Mouse (Mus musculus): ENCODE data around the gene Gls.

The Gls gene

DNA sequence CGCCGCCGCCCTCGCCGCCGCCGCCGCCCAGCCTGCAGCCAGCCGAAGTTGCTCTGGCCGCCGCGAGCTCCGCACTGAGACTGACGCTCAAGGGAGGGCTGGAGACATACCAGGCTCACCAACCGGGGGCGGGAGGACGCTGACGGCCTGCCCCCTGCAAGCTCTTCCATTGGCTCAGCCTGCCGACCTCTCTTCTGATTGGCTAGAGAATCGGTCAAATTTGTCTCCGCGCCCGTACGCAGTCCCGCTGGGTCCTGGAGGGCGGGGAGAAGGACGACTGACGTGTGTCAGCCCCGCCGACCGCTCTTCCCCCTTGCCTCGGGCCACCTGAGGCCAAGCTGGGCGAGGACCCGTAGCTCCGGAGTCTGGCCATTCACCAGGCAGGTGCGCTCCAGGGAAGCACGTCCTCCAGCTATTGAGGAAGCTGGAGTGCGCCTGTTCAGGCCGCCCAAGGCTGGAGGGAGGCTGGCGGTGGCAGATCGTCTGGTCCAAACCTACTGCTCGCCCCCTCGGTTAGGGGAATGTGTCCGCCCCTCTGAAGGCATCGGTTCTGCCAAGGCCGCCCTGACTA, at the start of gene Gls:
Gene Gls (minus strand): TSS at position 90 of the 571 bp plus-strand sequence.
- peak; percentile 99 for DNase-seq (ENCODE audit: low read depth)

DNA sequence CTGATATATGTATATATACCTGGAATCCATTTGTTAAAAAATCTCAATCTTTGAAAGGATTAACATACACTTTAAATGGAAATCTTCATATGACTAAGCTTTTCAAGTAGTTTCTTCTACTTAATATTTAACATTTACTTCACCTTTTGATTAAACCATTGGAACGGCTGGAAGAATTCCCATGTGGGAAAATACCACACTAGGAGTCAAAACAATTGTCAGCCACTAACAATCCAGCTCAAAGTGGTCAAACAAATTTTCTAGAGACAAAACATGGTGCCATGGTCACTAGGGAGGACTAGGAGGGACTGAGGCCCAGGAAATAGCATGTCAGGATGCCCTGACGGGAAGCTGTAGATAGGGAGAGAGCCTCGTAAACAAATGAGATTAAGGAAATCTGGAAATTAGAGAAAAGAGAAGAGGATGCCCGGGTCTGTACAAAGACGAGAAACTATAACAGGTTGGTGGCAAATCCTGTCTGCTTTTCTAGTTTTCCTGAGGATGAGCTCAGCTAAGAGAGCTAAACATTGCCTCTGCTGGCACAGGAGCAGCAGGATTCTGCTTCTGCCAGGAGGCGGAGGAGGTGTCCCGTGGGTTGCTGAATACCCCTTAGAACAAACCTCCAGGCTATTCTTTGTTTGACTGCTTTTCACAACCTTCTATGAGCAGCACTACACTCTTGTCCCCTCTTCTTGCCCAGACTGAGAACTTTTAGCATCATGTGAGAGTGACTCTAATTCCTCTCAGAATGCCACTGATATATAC, 47.0 kb upstream of the Gls start:
- DNase-seq (ENCODE audit: low read depth): no peak

DNA sequence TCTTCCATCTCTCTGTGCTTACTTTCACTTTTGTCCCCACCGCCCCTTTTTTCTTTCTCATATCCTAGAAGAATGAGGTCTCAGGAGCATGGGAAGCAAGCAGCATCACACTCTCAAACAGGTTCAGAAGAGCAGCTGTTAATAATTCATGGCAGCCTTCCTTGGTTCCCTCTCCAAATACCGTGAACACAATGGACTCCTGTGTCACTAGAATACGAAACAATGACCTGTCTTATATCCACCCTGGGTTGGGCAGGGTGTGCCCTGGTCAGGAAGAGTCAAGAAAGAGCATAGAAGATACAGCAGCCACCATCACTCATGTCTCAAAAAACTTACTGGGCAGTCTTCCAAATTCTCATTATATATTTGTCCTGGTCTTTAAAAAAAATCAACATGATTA, 46.3 kb upstream of the Gls start:
- DNase-seq (ENCODE audit: low read depth): no peak

DNA sequence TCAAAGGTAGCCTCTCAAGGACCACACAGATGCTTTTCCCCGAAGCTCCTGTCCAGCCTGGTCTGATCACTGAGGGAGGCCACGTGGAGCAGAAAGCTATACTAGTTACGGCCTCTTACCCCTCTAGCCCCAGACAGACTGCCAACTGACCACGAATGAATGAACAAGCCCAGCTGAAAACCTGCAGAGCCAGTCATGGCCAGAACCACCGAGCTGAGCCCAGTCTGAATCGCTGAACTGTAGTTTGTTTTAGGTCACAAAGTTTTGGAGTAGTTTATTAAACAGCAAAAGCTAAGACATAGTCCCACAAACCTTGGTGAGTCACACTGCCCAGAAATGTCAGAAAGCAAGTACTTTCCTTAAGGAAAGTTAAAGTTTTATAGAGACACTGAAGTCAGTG, 45.0 kb upstream of the Gls start:
- peak; percentile 59 for DNase-seq (ENCODE audit: low read depth)

DNA sequence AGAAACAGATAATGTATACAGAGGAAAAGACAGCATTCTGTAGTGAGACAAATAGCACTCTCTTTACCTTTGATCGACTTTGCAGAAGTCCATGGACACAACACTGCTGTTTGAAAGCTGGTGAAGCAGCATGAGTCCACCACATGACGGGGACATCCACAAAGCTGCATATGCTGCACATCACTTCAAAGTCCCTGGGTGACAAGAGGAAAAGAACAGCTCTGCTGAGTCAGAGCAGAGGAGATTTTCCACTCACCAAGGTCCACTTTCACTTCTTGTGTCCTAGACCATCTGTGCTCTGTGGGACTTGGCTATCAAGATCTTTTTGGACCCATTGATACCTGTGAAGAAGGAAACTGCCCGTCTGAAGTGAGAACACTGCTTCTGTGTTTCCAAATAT, 41.2 kb upstream of the Gls start:
- DNase-seq (ENCODE audit: low read depth): no peak

DNA sequence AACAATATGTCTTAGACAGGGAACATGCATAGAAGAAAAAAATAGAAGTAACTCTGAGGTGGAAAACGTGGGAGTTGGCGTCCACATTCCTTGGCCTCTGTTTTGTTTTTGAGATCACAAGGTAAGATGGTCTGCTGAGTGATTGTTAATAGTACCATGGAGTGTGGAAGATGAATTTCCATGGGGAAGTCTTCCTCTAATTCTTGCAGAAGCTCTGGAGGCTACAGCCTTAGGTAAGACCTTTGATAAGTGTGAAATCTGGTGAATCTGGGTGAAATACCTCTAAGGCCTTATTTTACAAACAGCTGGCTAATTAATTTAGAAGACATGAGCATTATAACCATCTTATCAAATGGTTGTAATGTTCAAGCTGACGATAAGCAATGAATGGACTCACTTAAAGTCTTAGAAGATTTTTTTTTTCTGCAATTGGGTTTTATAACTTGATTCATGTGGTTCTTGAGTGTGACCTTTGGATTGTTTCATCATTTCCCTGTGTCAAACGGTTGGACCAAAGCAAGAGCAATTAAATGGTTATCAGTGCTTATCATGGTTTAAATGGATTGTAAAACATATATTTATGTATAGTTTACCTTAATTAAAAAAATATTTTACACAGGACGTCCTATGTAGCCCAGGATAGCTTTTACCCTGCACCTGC, 39.1 kb upstream of the Gls start:
- DNase-seq (ENCODE audit: low read depth): no peak

DNA sequence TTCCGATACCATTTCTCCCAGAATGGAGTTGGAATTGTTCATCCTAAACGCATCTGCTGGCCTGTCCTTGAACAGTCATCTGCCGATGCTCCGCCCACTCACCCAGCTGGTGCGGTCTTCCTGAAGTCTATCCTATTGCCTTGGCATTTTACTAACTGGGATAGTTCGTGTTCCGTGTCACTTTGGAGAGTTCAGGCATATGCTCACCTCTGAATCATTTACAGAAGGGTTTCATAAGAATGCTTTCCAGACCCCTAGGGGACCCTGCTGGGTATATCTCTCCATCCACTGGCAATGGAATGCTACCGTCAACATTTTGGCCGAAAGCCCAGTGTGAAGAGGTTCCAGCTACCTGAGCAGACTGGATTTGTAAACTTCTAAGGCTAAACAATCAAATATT, 37.3 kb upstream of the Gls start:
- no peak for DNase-seq (ENCODE audit: low read depth)

DNA sequence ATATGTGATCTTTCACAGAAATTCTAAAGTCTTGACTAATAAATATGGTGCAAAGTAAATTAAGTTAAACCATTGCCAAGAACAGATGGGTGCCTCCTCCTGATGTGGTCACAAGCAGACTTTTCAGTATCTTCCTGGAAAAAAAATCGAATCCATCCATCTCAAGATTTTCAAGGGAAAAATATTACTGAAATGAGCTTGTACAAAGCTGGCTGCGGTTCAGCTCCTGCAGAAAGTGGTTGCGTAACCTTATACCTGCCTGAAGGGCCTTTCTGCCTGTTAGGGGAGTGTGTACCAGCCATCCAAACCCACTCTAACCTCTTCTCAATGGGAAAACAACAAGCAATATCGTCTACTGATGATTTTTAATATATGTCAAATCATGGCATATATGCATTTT, 36.6 kb upstream of the Gls start:
- no peak for DNase-seq (ENCODE audit: low read depth)

DNA sequence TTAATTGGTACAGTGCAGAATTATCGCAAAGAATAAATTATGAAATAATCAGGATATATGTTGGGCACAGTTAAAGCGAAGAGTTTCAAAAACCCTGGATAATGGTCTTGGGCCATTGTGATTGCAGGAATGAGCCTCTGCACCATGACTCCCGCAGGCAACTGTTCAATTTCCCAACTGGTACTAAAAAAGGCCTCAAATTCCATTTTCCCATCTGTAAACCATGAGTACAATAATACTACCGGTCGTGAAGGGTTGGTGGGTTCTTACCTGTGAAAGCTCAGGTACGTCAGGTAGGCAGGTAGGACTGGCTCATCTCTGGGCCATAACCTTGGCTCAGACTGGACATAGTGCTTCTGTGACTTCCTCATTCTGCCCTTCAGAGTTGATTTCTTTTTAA, 35.0 kb upstream of the Gls start:
- no peak for DNase-seq (ENCODE audit: low read depth)

DNA sequence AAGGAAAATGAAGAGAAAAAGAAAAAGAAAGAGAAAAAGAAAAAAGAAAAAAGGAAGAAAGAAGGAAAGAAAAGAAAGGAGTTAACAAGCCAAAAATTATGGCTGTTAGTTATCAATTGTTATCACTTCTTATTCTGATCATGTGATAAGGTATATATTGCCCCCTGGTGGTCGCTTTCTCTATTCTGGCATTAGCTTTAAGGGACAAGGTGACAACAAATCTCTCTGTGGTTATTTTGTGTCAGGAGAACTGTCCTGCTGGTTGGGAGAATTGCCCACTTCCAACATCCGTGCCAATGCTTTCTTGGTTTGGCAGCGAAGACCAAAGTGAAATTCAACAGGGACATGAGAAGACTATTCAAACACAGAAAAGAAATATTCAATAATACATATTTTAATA, 34.6 kb upstream of the Gls start:
- peak; percentile 71 for DNase-seq (ENCODE audit: low read depth)

DNA sequence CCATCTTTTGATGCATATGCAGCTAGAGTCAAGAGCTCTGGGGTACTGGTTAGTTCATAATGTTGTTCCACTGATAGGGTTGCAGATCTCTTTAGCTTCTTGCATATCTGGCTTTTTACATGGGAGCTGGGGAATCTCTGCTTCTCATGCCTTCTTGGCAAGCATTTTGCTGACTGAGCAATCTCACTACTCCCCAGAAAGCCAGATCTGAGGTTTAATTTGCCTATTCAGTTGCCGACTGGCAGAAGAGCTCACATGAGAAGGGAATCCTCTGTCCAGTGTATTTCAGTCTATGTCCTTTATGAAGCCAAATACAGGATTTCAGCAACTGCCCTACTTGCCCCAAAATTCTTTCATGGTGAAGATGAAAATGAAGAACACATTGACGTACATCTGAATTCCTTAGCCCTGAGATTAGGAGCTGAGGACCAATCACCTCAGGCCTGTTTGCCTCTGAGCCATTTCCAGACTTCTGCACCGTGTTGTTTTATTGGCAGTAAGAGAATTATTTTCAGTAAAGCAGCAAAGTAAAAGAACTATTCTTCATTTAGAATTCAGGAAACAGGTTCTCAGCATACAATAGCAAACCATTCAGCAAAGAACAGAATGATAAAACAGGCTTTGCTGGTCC, 33.0 kb upstream of the Gls start:
- DNase-seq (ENCODE audit: low read depth): peak; percentile 61

DNA sequence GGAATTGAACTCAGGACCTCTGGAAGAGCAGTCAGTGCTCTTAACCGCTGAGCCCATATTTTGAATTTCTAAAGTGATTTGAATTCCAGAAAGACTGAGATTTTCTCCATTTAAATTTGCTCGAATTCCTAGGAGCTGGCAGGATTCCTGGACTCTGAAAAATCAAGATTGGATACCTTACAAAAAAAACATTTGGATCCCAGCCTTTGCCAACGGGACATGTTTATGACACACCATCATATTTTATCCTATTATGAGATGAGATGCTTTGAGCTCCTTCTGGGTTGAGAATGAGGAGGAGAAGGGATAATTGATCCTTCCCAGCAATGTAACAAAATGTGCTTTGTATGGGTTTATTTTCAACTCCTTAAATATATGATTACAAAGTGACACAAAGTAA, 31.3 kb upstream of the Gls start:
- DNase-seq (ENCODE audit: low read depth): peak; percentile 92

DNA sequence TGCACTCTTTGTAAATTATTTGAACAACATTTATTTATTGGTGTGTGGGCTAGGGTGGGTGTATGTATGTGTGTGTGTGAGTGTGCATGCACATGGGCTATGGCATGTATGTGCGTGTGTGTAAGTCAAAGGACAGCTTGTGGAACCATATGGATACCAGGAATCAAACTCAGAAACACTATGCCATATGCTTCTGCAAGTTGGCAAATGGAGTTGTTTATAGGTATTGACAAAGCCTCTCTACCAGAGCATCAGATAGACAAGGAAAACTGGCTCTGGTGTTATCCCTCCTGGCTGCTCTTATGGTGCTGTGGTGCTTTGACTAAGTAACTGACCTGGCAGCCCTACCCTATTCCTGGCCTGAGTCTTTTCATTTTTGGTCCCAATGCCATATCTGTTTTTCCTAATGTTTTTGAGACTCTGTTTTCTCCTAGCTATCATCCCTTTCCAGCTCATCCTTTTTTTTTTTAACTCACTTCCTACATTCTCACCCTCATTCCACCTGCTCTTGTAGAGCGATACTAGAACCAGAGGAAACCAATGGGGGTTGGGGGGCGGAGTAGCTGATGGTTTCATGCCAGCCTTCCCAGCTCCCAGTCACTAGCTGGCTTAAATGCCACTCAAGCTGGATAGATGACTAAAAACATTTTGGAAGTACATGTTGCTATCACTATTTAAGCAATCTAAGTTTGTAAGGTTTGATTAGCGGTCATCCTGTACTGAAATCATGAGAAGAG, 27.5 kb upstream of the Gls start:
- no peak for DNase-seq (ENCODE audit: low read depth)

DNA sequence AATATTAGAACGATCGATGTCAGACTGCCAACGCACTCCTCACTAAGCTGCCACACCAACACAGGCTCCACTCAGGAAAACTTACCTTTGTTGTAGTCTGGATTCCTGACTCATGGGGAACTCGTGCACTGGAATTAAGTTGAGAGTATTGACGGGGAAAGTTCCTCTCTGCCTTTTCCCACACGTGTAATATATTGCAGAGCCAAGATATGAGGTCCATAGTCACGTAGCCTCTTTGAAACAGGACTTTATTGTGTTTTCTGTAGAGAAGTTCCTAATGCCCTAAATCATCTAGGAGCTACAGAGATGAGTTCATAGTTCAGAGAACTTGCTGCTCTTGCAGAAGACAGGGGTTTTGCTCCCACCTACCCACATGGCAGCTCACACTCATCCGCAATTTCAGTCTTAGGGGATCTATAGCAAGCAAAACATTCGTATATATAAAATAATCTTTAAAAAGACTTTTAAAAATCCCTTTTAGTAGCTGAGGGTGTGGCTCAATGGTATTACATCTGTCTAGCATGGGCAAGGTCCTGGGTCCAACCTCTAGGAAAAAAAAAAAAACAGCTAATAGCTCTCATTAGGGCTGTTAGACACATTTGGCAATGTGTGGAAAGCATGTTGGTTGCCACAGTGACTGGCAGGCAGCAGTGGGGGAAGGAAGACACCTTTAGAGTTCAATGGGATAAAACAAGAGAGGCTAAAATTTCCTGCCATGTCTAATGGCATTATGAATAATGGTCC, 25.1 kb upstream of the Gls start:
- no peak for DNase-seq (ENCODE audit: low read depth)

DNA sequence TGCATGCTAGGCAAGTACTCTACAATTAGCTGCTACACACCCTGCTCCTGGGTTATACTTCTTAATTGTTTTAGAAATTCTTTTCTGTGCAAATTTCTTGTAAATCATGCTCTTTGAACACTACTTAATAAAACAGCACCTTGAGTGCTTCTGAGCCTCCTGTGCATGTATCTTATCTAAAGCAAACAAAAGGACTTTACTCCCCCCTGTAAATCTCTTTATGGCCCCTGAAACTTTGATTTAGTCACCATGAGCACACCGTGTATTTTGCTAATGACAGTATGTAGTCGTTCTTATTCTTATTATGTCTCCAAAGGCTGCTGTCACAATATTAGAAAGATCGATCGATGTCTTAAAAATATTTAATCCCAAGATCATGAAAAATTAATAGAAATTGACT, 23.9 kb upstream of the Gls start:
- DNase-seq (ENCODE audit: low read depth): no peak

DNA sequence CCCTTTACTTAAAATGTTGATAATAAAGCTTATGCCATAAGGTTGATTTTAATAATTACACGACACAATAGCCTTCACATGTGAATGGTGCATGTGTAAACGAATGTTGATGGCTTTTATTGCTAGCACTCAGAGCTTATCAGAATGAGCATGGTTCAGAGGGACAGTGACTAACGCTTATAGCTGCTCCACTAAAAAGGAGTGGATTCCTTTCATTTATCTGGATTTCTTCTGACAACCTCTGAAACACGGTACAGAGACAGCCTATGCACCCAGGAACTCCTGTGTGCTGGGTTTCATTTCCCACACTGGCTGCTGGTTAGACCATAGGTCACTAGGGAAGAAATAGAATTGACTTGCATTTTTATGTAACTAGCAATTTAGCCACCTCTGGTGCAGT, 23.2 kb upstream of the Gls start:
- DNase-seq (ENCODE audit: low read depth): no peak

DNA sequence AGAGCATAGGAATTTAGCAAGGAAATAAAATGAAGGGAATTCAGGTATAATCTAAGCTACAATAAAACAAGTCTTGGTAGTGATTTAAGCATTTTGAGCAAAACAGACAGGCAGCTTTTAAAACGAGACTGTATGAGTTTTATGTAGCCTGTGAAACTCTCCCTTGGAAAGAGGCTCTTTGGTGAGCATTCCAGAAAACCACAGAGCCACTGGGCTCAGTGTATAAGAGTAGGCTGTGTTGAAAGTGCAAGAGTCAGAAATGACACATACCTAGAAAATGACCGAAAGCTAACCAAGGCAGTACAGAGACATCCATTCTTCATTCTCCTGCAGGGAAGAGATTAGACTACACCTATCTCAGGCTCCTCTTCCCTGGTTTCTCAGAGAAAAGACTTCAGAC, 21.4 kb upstream of the Gls start:
- peak; percentile 74 for DNase-seq (ENCODE audit: low read depth)

DNA sequence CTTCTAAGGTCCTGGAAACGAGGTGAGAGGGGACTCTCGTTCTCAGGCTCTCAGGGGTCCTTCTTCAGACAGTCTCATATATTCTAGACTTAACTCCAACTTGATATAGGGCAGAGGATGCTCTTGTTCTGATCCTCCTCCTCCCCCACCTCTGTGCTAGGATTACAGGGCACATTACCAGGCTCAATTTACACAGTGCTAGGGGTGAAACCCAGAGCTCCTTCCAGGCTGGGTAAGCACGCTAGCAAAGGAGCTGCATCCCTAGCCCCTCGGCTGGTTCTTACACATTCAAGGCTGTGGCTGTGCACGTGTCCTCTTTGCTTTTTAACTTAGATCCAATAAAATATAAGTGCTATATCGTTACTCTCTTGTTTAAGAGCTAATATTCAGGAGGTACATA, 20.4 kb upstream of the Gls start:
- DNase-seq (ENCODE audit: low read depth): no peak

DNA sequence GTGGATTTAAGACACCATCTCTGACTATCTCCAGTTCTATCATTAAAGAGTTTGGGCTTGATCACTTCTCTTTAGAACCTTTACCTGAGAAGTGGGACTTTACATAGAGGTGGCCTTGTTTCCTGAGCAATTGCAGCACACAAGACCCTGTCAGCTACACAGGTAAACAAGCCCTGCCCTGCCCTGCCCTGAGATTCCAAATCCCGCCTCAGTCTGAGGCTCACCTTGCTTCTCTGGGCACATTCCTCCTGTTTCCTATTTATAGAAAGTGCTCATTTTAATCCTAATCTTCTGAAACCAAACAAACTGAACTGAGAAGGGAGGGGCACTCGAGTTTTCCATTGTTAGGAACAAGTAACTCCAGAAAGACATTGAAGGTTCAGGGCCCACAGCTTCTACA, 19.4 kb upstream of the Gls start:
- no peak for DNase-seq (ENCODE audit: low read depth)

DNA sequence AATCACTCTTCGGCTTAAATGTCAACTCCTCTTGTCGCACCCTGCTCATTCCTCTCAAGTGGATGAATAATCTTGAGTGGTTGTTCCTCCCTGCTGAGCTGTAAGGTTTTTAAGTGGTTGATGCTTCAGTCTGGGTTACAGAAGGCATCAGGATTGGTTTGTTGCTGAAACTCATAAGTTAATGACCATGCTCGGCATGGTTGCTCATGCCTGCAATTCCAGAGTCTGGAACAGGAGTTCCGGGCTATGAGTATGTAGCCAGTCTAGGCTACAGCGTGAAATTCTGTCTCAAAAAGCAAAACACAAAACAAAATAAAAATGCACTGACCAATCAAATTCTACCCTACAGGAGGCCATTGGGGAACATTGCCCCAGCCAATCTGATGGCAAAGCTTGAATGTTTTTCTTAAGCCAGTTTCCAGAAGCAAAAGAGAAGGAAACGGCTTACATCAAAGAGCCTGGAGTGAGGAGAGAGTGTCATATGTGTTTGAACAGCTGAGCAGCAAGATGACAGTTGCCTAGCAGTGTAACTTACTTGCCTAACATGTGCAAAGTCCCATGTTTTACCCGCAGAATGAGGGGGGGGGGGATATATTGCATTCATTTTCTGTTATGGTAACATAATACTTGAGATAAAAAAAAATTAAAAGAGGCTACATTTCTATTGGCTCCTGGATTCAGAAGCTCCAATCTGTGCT, 18.2 kb upstream of the Gls start:
- DNase-seq (ENCODE audit: low read depth): no peak

DNA sequence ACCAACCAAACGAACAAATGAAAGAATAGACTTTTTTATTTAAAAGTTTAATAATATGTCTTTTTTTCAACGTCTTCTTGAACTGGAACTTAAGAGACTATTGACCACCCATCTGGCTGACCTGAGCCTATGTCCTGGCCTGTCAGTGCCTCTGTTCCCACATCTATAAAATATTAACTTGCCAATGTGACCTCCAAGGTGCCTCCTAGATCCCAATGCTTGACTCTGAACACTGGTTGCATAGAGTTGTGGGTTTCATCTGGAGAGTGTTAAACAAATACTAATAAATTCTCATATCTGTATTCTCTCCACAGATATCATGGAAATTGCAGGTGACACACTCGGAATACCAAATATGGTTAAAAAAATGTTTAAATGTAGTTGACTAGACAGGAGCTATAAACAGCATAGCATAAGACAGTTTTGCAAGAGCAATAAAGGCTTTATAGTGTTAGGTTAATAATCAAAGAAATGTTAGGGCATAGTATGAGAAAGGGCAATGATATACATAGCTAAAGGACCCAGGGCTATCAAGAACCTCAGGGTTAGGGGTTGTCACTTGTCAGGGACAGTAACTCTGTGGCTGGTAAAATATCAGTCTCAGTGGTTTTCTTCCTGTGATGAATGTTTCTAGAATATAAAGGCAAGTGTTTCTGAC, 16.0 kb upstream of the Gls start:
- no peak for DNase-seq (ENCODE audit: low read depth)

All from NIH3T3 (cell line).